Mouse (Mus musculus) testis, adult 2 months (tissue): Measurements from ENCODE around the gene C330021F23Rik. TPM values are rescaled to one million over a fixed set of nuclear protein-coding genes. Genes with fewer than 3 reads are reported as not detected.

Source experiments
- H3K27ac ChIP-seq: fragments of 200-500 bp; 2 replicates; pipeline ENCODE4 v1.5.1; 2012; ENCODE audit warnings: low read depth, low read length; ENCODE audit not compliant: control insufficient read depth, insufficient read depth
- H3K27me3 ChIP-seq: fragments of 200-500 bp; 2 replicates; pipeline ENCODE4 v1.6.1; 2012; ENCODE audit warnings: mild to moderate bottlenecking, low read length, moderate library complexity; ENCODE audit not compliant: control insufficient read depth, insufficient read depth
- H3K36me3 ChIP-seq: fragments of 200-500 bp; 2 replicates; pipeline ENCODE4 v1.6.1; 2012; ENCODE audit warnings: mild to moderate bottlenecking, low read length; ENCODE audit not compliant: control insufficient read depth, insufficient read depth
- H3K4me1 ChIP-seq: fragments of 200-500 bp; 2 replicates; pipeline ENCODE4 v1.6.1; 2012; ENCODE audit warnings: low read length; ENCODE audit not compliant: control insufficient read depth, insufficient read depth
- H3K4me3 ChIP-seq: fragments of 200-500 bp; 2 replicates; pipeline ENCODE4 v1.5.1; 2012; ENCODE audit warnings: low read depth, mild to moderate bottlenecking, low read length, moderate library complexity, mixed read lengths; ENCODE audit not compliant: control insufficient read depth
- CTCF ChIP-seq: fragments of 200-500 bp; IDR thresholded peaks from 2 replicates; pipeline ENCODE4 v1.5.1; 2012; ENCODE audit warnings: low read depth, mild to moderate bottlenecking, inconsistent platforms, low read length, moderate library complexity; ENCODE audit not compliant: control insufficient read depth, insufficient read depth, insufficient replicate concordance
- POLR2A ChIP-seq: fragments of 200-500 bp; IDR thresholded peaks from 2 replicates; pipeline ENCODE4 v1.6.1; 2012; ENCODE audit warnings: low read depth, mild to moderate bottlenecking, inconsistent platforms, low read length, moderate library complexity; ENCODE audit not compliant: control insufficient read depth
- polyA plus RNA-seq: library from polyadenylated mRNA; depleted of rRNA; stranded (reverse); fragments of >200 nt; gene quantifications from 2 replicates; pipeline ENCODE4 v1.2.3, GENCODE M21; 2012

Gene C330021F23Rik
- polyA plus RNA-seq, 1 experiment: not detected

DNA sequence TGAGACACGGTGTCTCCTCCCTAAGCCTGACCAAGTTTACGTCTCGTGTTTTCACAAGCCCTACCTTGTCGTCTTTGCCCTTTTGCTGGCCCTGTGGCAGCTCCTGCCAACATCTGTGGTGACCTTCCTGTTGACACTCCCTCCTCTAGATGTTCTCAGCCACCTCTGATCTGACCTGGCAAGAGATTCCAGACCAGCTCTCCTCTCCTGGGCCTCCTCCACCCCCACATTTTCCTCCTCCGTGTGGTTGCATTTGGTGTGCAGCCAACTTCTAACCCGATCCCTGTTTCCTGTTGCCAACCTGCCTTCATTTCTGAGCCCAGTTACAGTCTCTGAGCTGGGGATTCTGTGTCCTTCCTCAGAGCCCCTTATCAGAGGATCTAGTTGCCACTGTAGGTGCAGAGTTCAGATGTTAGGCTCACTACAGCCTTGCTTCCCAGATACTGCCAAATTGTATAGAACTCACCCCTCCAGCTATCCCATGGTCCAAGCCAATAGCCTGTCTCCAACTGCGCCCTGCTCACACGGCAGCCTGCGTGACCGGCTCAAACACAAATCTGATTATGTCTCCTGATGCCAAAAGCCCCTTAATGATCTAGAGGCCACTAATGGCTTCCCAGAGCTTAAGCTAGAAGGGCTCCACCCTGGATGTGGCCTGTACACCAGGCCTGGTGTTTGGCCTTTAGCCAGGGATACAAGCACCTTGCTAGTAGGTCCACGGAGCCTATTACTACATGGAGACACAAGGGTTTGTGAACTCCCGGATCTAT is 41.4 kb downstream of the C330021F23Rik start:
- TF ChIP-seq CTCF (no peak), POLR2A (no peak)
- Histone ChIP-seq H3K4me1 (no peaks in the 10 kb centered on the region), H3K27ac (no peak overlapping the region), H3K27me3 (no peaks in the 10 kb centered on the region), H3K36me3 (peaks cover 4% of the 10 kb centered on the region), H3K4me3 (no peak overlapping the region)

DNA sequence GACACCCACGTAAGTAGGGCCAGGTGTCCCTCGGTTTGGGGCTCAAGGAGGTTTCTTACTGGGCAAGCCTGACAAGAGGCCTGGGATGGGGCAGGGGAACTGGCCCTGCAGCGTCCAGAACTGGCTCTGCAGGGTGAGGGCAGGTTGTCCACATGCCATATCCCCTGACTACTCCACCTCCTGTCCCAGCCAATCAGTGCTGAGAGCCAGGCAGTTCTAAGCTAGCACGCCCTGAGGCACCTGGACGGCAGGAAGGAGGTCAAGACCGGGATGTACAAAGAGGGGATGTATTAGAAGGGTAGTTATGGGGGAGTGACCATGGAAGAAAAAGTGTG is 42.0 kb downstream of the C330021F23Rik start:
- TF ChIP-seq CTCF: no peak
- no peak for TF ChIP-seq POLR2A
- Histone ChIP-seq H3K36me3 (peaks cover 4% of the 10 kb centered on the region), H3K4me1 (no peaks in the 10 kb centered on the region), H3K4me3 (no peak overlapping the region), H3K27me3 (no peaks in the 10 kb centered on the region), H3K27ac (no peak overlapping the region)

GRCm38 (mm10) chr8:3621199-3621970 is 53.6 kb downstream of the C330021F23Rik start, which contains the start of the genes Xab2 and Pet100:
Xab2 (minus strand) TSS chr8:3621316.
Pet100 (plus strand) TSS chr8:3621548.
- peak within 1 kb of the TSS; percentile 83 for H3K27ac ChIP-seq
- peak within 1 kb of the TSS; percentile 98 for H3K4me3 ChIP-seq
- H3K4me1 ChIP-seq: peaks cover 4% of the 10 kb centered on the region
- TF ChIP-seq POLR2A (peak; percentile 91), CTCF (no peak)
- no peaks in the 10 kb centered on the region for H3K27me3 ChIP-seq
- H3K36me3 ChIP-seq: 0 out of 2 replicates have a peak, but pooled peaks cover 2% of the 10 kb centered on the region

DNA sequence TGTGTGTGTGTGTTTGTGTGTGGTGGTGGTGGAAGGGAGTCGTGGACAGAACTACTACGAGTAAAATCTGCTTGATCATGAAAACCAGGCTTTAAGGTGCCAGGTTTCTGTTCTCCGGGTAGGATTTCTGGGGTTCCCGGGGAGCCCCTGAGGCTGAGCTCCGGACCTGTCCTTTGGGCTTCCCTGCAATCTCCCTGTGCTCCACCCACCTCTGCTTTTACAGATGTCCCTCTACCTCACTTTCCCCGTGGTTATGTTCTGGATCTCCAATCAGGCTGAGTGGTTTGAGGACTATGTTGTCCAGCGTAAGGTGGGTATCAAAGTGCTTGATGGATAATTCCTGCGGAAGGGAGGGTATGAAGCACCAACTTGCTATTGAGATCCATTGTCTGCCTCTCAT is 54.3 kb downstream of the C330021F23Rik start:
- Histone ChIP-seq H3K27ac (no peak overlapping the region), H3K4me1 (peaks cover 4% of the 10 kb centered on the region), H3K27me3 (no peaks in the 10 kb centered on the region), H3K4me3 (peak overlapping the region; percentile 98), H3K36me3 (0 out of 2 replicates have a peak, but pooled peaks cover 2% of the 10 kb centered on the region)
- no peak for TF ChIP-seq CTCF
- no peak for TF ChIP-seq POLR2A

DNA sequence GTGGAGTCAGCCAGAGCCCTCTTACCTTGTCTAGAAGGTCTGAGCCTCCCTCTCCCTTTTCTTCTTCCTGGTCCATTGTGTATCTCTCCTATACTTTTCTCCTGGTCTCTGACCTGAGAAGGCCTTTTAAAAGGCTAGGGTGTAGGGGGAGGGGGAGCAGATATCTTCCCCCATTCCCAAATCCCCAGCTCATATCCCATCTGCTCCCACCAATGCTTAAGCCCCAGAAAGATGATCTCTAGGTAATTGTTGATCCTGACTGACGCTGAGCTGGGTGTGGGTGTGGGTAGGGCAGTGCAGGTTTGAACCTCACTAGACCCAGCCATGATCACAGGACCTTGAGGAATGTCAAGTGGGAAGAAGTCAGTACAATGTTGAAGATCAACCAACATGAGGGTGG is 57.7 kb downstream of the C330021F23Rik start, which contains the start of gene Pcp2:
Pcp2 (minus strand) TSS at position 101 of the 400 bp plus-strand sequence.
- Histone ChIP-seq H3K4me3 (no peak within 1 kb of the TSS), H3K36me3 (no peaks in the 10 kb centered on the region), H3K4me1 (peaks cover 4% of the 10 kb centered on the region), H3K27ac (no peak within 1 kb of the TSS), H3K27me3 (no peaks in the 10 kb centered on the region)
- no peak for TF ChIP-seq CTCF
- TF ChIP-seq POLR2A: no peak

DNA sequence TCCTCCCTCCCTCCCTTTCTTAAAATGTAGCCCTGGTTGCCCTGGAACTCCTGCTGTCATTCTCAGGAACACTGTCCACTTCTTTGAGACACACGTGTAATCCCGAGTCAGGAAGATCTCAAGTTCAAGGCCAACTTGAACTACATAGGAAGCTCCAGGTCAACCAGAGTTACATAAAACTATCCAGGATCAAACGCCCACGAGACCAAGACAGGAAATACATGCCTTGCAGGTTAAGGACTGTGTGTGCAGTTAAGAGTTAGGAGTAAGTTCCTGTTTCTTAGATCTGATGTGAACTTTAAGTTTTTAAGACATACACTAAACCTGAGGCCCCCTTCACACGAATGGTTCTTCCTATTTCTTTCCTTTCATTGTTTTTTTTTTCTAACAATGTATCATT is 59.2 kb downstream of the C330021F23Rik start:
- H3K4me1 ChIP-seq: peaks cover 6% of the 10 kb centered on the region
- no peaks in the 10 kb centered on the region for H3K27me3 ChIP-seq
- no peak overlapping the region for H3K27ac ChIP-seq
- TF ChIP-seq POLR2A (no peak), CTCF (no peak)
- H3K4me3 ChIP-seq: no peak overlapping the region
- H3K36me3 ChIP-seq: no peaks in the 10 kb centered on the region

GRCm38 (mm10) chr8:3628014-3628413 is 60.2 kb downstream of the C330021F23Rik start:
- Histone ChIP-seq H3K4me3 (no peak overlapping the region), H3K36me3 (no peaks in the 10 kb centered on the region), H3K4me1 (peaks cover 4% of the 10 kb centered on the region; the same call in 1 of the 2 replicates), H3K27me3 (no peaks in the 10 kb centered on the region), H3K27ac (no peak overlapping the region)
- no peak for TF ChIP-seq POLR2A
- no peak for TF ChIP-seq CTCF
